Mouse (Mus musculus) megakaryocyte, embryonic 14.5 days (primary cell): Measurements from ENCODE around the gene Hoxb2.

Experiments used
- FLI1 ChIP-seq: IDR thresholded peaks from 2 replicates; pipeline ENCODE4 v1.6.1; 2012; ENCODE audit warnings: low read length, inconsistent platforms, mixed read lengths
- GATA1 ChIP-seq: IDR thresholded peaks from 3 replicates; pipeline ENCODE4 v1.6.1; 2012; ENCODE audit warnings: mixed read lengths, low read length, inconsistent platforms, borderline replicate concordance

DNA sequence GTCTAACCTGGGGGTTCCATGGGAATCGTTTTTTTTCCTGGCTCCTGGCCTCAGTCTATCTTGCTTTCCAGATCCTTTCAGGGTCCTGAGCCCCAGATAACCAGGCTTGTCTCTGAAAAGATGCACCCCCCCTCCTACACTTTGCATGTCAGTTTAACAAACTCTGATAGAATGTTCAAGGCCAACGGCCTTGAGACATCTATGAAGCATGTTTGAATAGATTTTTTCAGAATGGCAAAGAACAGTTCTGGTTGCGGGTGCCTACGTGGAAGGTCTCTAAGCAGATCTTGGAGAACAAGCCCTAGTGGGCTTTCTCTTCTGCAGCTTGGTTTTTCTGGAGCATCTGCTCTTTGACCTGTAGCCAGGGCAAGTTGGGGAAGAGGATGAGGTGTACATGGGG, 41.6 kb upstream of the Hoxb2 start:
- TF ChIP-seq GATA1 (no peak), FLI1 (no peak)
